Mouse (Mus musculus) midbrain, embryonic 14.5 days (tissue): Measurements from ENCODE around the gene Foxa3. TPM values are rescaled to one million over a fixed set of nuclear protein-coding genes. Genes with fewer than 3 reads are reported as not detected.

Experiments used
- ATAC-seq: fragments of 200-750 bp; cut with Nextera tagmentation; 2 replicates; pipeline ENCODE4 v1.8.0; 2017; ENCODE audit warnings: moderate number of reproducible peaks, moderate library complexity; ENCODE audit not compliant: low FRiP score, low TSS enrichment
- DNase-seq: peaks from one replicate; pipeline ENCODE4 v3.0.0-alpha.2; 2015
- H3K27ac ChIP-seq: fragments of 300-500 bp; sonication (generic); replicated peaks from 2 replicates; pipeline ENCODE4 v1.5.1; 2014; ENCODE audit warnings: mild to moderate bottlenecking, low read depth, low read length, moderate library complexity
- H3K27me3 ChIP-seq: fragments of 300-500 bp; sonication (generic); 2 replicates; pipeline ENCODE4 v1.6.1; 2014; ENCODE audit warnings: low read length, control low read depth, mixed read lengths; ENCODE audit not compliant: control insufficient read depth, insufficient read depth
- H3K36me3 ChIP-seq: fragments of 300-500 bp; sonication (generic); 2 replicates; pipeline ENCODE4 v1.6.1; 2014; ENCODE audit warnings: low read length, control low read depth; ENCODE audit not compliant: control insufficient read depth, insufficient read depth
- H3K4me1 ChIP-seq: fragments of 300-500 bp; sonication (generic); 2 replicates; pipeline ENCODE4 v1.6.1; 2014; ENCODE audit warnings: mild to moderate bottlenecking, antibody characterized with exemption, low read length, control low read depth; ENCODE audit not compliant: control insufficient read depth, insufficient read depth
- H3K4me2 ChIP-seq: fragments of 300-500 bp; sonication (generic); 2 replicates; pipeline ENCODE4 v1.6.1; 2014; ENCODE audit warnings: mild to moderate bottlenecking, low read length, moderate library complexity
- H3K4me3 ChIP-seq: fragments of 300-500 bp; sonication (generic); replicated peaks from 2 replicates; pipeline ENCODE4 v1.5.1; 2014; ENCODE audit warnings: low read depth, low read length
- H3K9ac ChIP-seq: fragments of 300-500 bp; sonication (generic); replicated peaks from 2 replicates; pipeline ENCODE4 v1.6.1; 2014; ENCODE audit warnings: mild to moderate bottlenecking, low read length, moderate library complexity
- H3K9me3 ChIP-seq: fragments of 300-500 bp; sonication (generic); 2 replicates; pipeline ENCODE4 v1.6.1; 2016; ENCODE audit warnings: low read length, control low read depth, mixed read lengths; ENCODE audit not compliant: control insufficient read depth
- WGBS: fragments of 180-500 bp; shearing (Covaris S2); extraction: QIAGEN DNeasy Blood & Tissue Kit; methylation state at CpG from one replicate; pipeline ENCODE4 v1.1.7; 2014; 5-methylcytosine and 5-hydroxymethylcytosine counted together
- polyA plus RNA-seq: library from polyadenylated mRNA; unstranded; fragments of >200 nt; fragmentation: Nextera tagmentation; extraction: Ambion mirVana; gene quantifications from 2 replicates; pipeline ENCODE4 v1.2.1, GENCODE M21; 2014

Gene Foxa3
- polyA plus RNA-seq, 1 experiment from 2014 or later = not detected

- Histone ChIP-seq H3K27ac (no peak overlapping the region), H3K9ac (peak overlapping the region; percentile 26), H3K27me3 (no peaks in the 10 kb centered on the region), H3K4me1 (0 out of 2 replicates have a peak, but pooled peaks cover 2% of the 10 kb centered on the region), H3K9me3 (no peaks in the 10 kb centered on the region), H3K4me3 (0 out of 2 replicates have a peak overlapping the region, but pooled peaks have one; percentile 15), H3K36me3 (peaks cover 31% of the 10 kb centered on the region), H3K4me2 (peak overlapping the region; percentile 50)
- WGBS = 62% methylated on average over 9 of the region's 9 CpGs
- no peak for DNase-seq
- peak; percentile 22 for ATAC-seq
These were observed 31.4 kb upstream of the Foxa3 start for GRCm38 (mm10) chr7:19054777-19055076.

DNA sequence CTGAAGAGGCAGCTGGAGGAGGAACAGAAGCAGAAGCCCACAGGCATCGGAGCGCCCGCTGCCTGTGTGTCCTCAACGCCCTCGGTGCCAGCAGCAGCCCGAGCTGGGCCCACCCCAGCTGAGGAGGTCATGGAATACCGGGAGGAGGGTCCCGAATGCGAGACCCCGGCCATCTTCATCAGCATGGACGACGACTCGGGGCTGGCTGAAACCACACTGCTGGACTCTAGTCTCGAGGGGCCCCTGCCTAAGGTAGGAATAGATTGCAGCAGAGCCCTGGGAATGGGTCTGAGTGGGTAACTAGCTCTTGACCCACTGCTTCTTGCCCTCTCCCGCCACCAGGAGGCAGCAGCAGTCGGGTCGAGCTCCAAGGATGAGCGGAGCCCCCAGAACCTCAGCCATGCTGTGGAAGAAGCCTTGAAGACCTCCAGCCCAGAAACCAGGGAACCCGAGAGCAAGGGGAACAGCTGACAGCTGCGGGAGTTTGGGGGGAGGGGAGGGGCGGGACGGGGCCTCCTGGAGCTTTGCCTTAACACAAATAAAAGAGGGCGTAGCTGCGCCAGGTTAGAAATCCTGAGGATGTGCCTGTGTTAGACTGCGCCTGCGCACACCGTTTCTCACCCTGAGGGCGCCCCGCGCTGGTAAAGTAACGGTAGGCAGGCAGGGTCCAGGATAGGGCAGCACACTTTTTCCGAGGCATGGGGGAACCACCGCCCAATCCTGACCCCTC is 30.9 kb upstream of the Foxa3 start, which contains the start of gene Rsph6a:
Gene Rsph6a, plus strand, starts transcription at position 644 of the 730 bp plus-strand sequence.
- H3K4me2 ChIP-seq = peak within 1 kb of the TSS; percentile 50
- H3K9ac ChIP-seq = peak within 1 kb of the TSS; percentile 26
- peaks cover 36% of the 10 kb centered on the region for H3K36me3 ChIP-seq
- ATAC-seq (peak; percentile 63), DNase-seq (peak; percentile 85)
- 20% methylated on average over 33 of the region's 33 CpGs for WGBS
- 0 out of 2 replicates have a peak within 1 kb of the TSS, but pooled peaks have one; percentile 15 for H3K4me3 ChIP-seq
- 0 out of 2 replicates have a peak, but pooled peaks cover 2% of the 10 kb centered on the region for H3K4me1 ChIP-seq
- H3K9me3 ChIP-seq = no peaks in the 10 kb centered on the region
- H3K27ac ChIP-seq = no peak within 1 kb of the TSS; the same call in 1 of the 2 replicates
- H3K27me3 ChIP-seq = no peaks in the 10 kb centered on the region

DNA sequence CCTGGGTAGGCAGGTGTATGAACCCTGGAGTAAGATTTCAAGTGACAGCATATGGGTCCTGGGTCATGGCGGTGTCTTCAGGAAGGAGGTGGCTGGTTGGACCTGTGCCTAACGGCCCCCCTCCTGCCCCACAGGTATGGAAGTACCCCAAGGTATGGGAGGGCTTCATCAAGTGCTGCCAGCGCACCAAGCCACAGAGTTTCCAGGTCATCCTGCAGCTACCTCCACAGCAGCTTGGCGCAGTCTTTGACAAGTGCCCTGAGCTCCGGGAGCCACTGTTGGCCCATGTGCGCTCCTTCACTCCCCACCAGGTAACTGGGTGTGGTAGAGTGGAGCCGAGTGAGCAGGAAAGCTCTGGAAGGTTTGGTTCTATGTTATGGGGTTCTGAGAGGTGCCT is 29.8 kb upstream of the Foxa3 start:
- H3K27ac ChIP-seq = no peak overlapping the region
- 0 out of 2 replicates have a peak, but pooled peaks cover 2% of the 10 kb centered on the region for H3K4me1 ChIP-seq
- no peaks in the 10 kb centered on the region for H3K9me3 ChIP-seq
- DNase-seq (no peak), ATAC-seq (no peak)
- no peak overlapping the region for H3K9ac ChIP-seq
- no peak overlapping the region for H3K4me2 ChIP-seq
- H3K27me3 ChIP-seq = no peaks in the 10 kb centered on the region
- peaks cover 47% of the 10 kb centered on the region for H3K36me3 ChIP-seq
- 92% methylated on average over 7 of the region's 7 CpGs for WGBS
- H3K4me3 ChIP-seq = no peak overlapping the region

DNA sequence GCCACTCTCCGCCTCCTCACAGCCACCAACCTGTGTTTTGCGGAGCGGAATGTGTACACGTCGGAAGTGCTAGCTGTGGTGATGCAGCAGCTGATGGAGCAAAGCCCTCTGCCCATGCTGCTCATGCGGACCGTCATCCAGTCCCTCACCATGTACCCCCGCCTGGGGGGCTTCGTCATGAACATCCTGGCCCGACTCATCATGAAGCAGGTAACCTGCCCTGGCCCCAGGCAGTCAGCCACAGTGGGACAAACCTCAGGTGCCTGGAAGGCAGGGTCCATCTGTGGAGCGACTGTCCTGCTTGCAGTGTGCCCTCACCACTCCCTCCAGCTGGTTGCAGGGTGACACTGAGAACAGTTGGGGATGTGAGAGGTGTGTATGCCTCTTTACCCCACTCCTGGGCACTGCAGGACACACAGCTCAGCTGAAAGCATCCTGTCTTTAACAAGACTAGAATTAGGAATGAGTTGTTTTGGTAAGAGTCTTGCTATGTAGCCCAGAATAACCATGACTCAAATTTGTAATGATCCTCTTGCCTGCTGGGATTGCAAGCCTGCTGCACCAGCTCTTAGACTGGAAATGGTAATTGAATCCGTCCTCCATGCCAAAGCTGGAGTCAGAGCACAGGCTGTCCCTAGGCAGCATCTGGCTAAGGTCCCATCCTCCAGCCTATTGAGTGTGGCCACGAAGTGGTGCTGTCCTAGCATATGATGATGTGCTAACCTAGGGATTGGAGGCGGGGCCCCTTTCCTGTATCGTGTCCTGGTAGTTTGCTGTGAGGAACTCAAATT is 29.2 kb upstream of the Foxa3 start:
- Histone ChIP-seq H3K27me3 (no peaks in the 10 kb centered on the region), H3K4me3 (no peak overlapping the region), H3K9ac (no peak overlapping the region), H3K27ac (0 out of 2 replicates have a peak overlapping the region, but pooled peaks have one; percentile 13), H3K9me3 (no peaks in the 10 kb centered on the region), H3K4me1 (0 out of 2 replicates have a peak, but pooled peaks cover 2% of the 10 kb centered on the region), H3K36me3 (peaks cover 53% of the 10 kb centered on the region), H3K4me2 (no peak overlapping the region)
- DNase-seq (no peak), ATAC-seq (no peak)
- WGBS = 89% methylated on average over 15 of the region's 15 CpGs

DNA sequence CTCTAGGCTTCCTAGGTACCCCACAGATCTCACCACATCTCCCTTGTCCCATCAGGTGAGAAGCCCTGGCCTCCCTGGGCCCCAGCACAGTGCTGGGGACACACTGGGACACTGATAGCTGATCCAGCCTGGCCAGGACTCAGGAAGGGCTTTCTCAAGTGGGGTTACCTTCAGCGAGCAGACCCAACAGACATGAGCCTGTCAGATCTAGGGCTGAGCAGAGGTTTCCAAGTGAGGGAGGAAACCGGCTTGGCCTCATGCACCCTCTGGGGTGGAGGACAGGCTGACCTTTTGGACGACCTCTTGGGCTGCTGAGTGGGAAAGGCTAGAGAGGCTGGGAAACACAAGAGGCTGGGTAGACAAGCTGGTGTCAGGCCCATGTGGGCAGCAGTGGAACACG is 27.8 kb upstream of the Foxa3 start:
- Histone ChIP-seq H3K36me3 (peaks cover 67% of the 10 kb centered on the region), H3K9me3 (no peaks in the 10 kb centered on the region), H3K27ac (no peak overlapping the region), H3K27me3 (no peaks in the 10 kb centered on the region), H3K4me3 (no peak overlapping the region), H3K4me2 (no peak overlapping the region), H3K9ac (no peak overlapping the region), H3K4me1 (0 out of 2 replicates have a peak, but pooled peaks cover 2% of the 10 kb centered on the region)
- DNase-seq (no peak), ATAC-seq (no peak)
- 73% methylated on average over 4 of the region's 4 CpGs for WGBS

DNA sequence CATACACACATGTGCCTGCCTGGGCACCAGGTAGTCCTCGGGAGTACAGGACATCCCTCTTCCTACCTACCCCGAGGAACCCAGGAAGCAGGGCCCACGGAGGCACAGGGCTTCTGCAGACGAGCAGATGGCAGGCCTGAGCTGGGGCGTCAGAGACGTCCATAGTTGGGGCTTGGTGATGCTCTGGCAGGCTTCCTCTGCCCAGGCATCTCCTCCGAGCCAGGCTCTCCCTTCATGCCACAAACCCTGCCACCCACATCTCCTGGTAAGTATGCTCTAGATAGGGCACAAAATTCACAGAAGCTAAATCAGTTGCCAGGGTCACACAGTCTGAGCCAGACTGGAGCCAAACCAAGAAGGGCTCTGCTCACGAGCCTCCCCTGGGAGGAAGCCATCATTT is 26.8 kb upstream of the Foxa3 start:
- DNase-seq (no peak), ATAC-seq (no peak)
- H3K9ac ChIP-seq = no peak overlapping the region; the same call in 1 of the 2 replicates
- no peak overlapping the region for H3K4me3 ChIP-seq
- H3K9me3 ChIP-seq = no peaks in the 10 kb centered on the region
- H3K27ac ChIP-seq = no peak overlapping the region
- H3K4me1 ChIP-seq = 0 out of 2 replicates have a peak, but pooled peaks cover 2% of the 10 kb centered on the region
- H3K36me3 ChIP-seq = peaks cover 77% of the 10 kb centered on the region
- H3K27me3 ChIP-seq = no peaks in the 10 kb centered on the region
- WGBS = 93% methylated on average over 8 of the region's 8 CpGs
- no peak overlapping the region for H3K4me2 ChIP-seq

- ATAC-seq (no peak), DNase-seq (no peak)
- H3K4me1 ChIP-seq = no peaks in the 10 kb centered on the region
- H3K9me3 ChIP-seq = no peaks in the 10 kb centered on the region
- H3K4me3 ChIP-seq = no peak overlapping the region
- H3K9ac ChIP-seq = no peak overlapping the region
- 91% methylated on average over 5 of the region's 5 CpGs for WGBS
- H3K4me2 ChIP-seq = no peak overlapping the region
- peaks cover 86% of the 10 kb centered on the region for H3K36me3 ChIP-seq
- no peak overlapping the region for H3K27ac ChIP-seq
- H3K27me3 ChIP-seq = no peaks in the 10 kb centered on the region
These were observed 25.9 kb upstream of the Foxa3 start for GRCm38 (mm10) chr7:19049252-19049651.

DNA sequence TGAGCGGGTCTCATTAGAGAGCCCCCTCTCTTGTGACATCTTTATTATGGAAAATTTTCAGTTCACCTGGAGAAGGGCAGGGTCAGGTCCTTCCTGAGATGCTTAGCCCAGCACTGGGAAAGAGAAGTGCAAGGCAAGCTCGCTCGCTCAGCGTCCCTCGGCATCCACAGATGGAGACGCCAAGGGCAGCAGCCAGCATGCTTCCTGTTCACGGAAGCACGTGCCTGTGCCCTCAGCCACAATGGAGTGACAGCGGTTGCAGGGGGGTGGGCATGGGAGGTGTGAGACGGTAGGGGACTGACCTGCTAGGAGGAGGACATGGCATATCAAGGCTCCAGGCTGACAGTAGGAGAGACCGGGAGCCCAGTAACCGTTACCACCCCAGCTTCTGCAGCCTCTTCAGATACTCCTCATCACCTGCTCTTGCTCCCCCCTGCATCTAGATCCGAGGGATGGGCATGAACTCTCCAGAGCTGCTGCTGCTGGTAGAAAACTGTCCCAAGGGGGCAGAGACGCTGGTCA is 24.7 kb upstream of the Foxa3 start:
- Histone ChIP-seq H3K9me3 (no peaks in the 10 kb centered on the region), H3K4me1 (no peaks in the 10 kb centered on the region), H3K4me2 (no peak overlapping the region), H3K4me3 (no peak overlapping the region), H3K27ac (no peak overlapping the region), H3K27me3 (no peaks in the 10 kb centered on the region), H3K9ac (no peak overlapping the region), H3K36me3 (peaks cover 96% of the 10 kb centered on the region)
- WGBS = 91% methylated on average over 14 of the region's 14 CpGs
- ATAC-seq (no peak), DNase-seq (no peak)
